Mouse (Mus musculus): ENCODE results near the gene Gm6217. TPM values are rescaled to one million over a fixed set of nuclear protein-coding genes. Genes with fewer than 3 reads are reported as not detected.
"Not testable (repeated sequence)": the region's sequence is repeated elsewhere in the genome, so short reads cannot be mapped to it uniquely, and the experiment has no call there.

Gene Gm6217
- polyA plus RNA-seq (2015; fragmentation: Nextera tagmentation; extraction: Ambion mirVana): not detected in 2 replicates

DNA sequence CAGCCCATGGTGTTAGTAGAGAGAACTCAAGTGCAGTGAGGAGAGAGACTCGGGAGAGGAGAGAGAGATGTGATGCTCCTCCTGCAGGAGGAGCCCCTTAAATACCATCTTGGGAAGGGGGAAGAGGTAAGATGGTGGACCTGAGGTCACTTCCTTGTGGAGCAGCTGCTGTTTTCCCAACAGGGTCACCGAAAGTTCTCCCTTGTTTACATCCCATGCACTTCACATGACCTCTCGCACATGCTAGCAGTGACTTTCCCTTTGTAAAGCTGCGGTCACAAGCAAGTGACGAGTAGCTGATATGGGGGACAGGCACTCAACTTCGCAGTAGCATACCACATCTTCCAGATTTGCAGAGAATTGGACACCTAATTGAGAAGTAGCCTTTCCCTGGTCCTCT, at the start of gene Gm6217:
Gene Gm6217 (minus strand): TSS at position 74 of the 400 bp plus-strand sequence.
- H3K4me1 ChIP-seq; H3K9me3 ChIP-seq; H3K9ac ChIP-seq; H3K4me3 ChIP-seq (replicated peaks); H3K4me2 ChIP-seq; ATAC-seq (ENCODE audit: insufficient read depth, low FRiP score, low read depth); H3K27ac ChIP-seq; H3K36me3 ChIP-seq; H3K27me3 ChIP-seq (replicated peaks): not testable (repeated sequence)
- no CpG with 5 or more reads among the region's 6 CpGs for WGBS

DNA sequence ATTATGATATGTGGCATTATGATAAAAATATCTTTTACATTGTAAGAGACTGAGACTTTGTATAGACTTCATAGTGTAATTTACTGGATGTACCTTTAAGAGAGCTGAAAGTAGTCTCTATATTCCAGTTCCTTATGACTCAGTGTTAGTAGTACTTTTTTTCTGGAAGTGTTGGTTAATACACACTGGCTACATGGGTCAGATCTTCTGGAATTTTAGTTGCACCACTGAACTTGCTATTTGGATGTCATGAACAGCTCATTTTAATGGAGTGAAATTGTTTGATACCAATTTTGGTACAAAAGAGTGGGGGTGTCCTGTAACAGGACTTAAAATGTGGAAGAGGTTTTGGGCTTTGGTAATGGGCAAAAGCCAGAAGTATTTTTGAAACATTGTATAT, 46.6 kb upstream of the Gm6217 start:
- no peak overlapping the region for H3K9ac ChIP-seq
- no peaks in the 10 kb centered on the region for H3K27me3 ChIP-seq (replicated peaks)
- no peak for ATAC-seq (ENCODE audit: insufficient read depth, low FRiP score, low read depth)
- H3K27ac ChIP-seq: no peak overlapping the region
- no peaks in the 10 kb centered on the region for H3K36me3 ChIP-seq
- H3K4me3 ChIP-seq (replicated peaks): no peak overlapping the region
- no peaks in the 10 kb centered on the region for H3K4me1 ChIP-seq
- H3K4me2 ChIP-seq: no peak overlapping the region
- H3K9me3 ChIP-seq: no peaks in the 10 kb centered on the region

DNA sequence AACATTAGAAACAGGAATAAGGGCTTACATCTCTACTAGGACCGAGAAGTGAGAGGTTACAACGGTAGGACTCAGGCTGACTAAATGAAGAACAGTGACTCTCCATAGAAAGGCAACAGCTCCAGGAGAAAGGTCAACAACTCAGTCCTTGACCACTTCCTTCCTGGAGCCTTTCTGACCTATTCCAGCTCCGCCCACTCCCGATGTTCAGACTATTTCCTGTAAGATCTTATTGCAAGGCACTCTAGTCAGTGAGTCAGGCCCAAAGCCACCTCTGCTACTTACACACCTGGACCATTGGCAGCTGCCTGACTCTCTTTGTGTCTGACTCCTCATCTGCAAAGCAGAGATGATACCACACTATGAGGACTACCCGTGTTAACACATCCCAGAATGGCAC, 44.6 kb upstream of the Gm6217 start:
- Histone ChIP-seq H3K4me1 (no peaks in the 10 kb centered on the region), H3K4me3 (replicated peaks) (no peak overlapping the region), H3K36me3 (no peaks in the 10 kb centered on the region), H3K27me3 (replicated peaks) (no peaks in the 10 kb centered on the region), H3K27ac (no peak overlapping the region), H3K9ac (no peak overlapping the region), H3K4me2 (no peak overlapping the region), H3K9me3 (no peaks in the 10 kb centered on the region)
- ATAC-seq (ENCODE audit: insufficient read depth, low FRiP score, low read depth): no peak
- WGBS: 81% methylated on average over 5 of the region's 5 CpGs

DNA sequence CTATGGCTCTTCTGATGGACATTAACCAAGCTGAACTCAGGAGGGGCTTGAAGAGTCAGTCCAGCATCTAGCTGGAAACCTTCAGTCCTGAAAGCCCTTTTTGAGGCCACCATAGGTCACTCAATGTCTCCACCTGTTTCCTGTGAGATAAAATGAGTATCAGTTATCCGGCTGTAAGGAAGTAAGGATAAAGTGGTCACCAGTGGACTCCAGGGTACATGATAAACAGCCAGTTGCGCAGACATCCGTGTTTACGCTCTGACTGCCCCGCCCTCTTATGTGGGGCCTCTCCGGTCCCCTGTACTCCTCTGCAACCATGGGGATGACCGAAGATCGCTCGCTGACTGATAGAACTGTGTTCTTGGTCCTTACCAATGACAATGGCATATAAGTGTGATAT, 43.1 kb upstream of the Gm6217 start:
- ATAC-seq (ENCODE audit: insufficient read depth, low FRiP score, low read depth): no peak
- H3K9ac ChIP-seq: no peak overlapping the region
- no peaks in the 10 kb centered on the region for H3K4me1 ChIP-seq
- no peaks in the 10 kb centered on the region for H3K36me3 ChIP-seq
- H3K4me3 ChIP-seq (replicated peaks): no peak overlapping the region
- no peak overlapping the region for H3K4me2 ChIP-seq
- no peak overlapping the region for H3K27ac ChIP-seq
- no peaks in the 10 kb centered on the region for H3K9me3 ChIP-seq
- no peaks in the 10 kb centered on the region for H3K27me3 ChIP-seq (replicated peaks)
- WGBS: 64% methylated on average over 9 of the region's 9 CpGs

DNA sequence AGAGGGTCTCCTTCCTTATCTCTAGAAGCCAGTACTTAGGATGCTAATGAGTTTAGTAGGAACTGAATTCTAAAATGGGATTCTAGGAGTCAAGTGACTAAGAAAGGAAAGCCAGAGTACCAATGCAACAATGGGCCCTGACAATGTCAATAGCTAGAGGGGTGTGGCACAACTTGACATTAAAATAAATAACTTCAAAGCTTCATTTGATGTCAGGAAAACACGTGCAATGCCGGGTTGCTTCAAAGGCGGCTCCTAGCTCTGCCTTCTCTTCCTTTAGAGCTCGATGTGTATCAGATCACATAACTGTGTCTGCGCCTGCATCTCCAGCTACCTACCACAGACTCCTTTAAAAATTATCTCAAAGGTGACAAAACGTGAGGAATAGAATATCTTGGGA, 42.7 kb upstream of the Gm6217 start:
- ATAC-seq (ENCODE audit: insufficient read depth, low FRiP score, low read depth): no peak

DNA sequence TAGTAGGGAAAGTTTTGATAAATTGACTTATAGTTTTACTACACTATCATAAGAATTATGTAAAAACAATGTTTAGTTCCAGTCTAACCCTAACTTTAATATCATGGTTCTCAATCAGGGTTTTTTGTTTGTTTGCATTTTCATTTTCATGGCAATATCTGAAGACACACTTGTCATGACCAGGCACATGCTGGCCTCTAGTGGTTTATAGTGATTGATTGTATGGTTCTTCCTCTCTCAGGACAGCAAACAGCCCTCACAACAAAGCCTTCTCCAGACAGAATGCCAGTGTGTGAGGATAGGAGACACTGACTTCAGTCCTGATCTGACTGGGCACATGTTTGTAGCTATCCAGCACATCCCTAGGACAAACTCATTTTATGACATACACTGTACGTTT, 42.0 kb upstream of the Gm6217 start:
- no peak overlapping the region for H3K27ac ChIP-seq
- no peak overlapping the region for H3K4me2 ChIP-seq
- H3K4me1 ChIP-seq: no peaks in the 10 kb centered on the region
- no peak for ATAC-seq (ENCODE audit: insufficient read depth, low FRiP score, low read depth)
- no peaks in the 10 kb centered on the region for H3K27me3 ChIP-seq (replicated peaks)
- H3K9me3 ChIP-seq: no peaks in the 10 kb centered on the region
- H3K36me3 ChIP-seq: no peaks in the 10 kb centered on the region
- H3K4me3 ChIP-seq (replicated peaks): no peak overlapping the region
- H3K9ac ChIP-seq: no peak overlapping the region
- WGBS: 78% methylated on average over 1 of the region's 1 CpGs

More for the DNA sequence above, 42.7 kb upstream of the Gm6217 start:
- WGBS: 60% methylated on average over 6 of the region's 6 CpGs
- no peaks in the 10 kb centered on the region for H3K9me3 ChIP-seq
- H3K4me2 ChIP-seq: no peak overlapping the region
- no peaks in the 10 kb centered on the region for H3K36me3 ChIP-seq
- H3K9ac ChIP-seq: no peak overlapping the region
- no peak overlapping the region for H3K4me3 ChIP-seq (replicated peaks)
- H3K27me3 ChIP-seq (replicated peaks): no peaks in the 10 kb centered on the region
- no peak overlapping the region for H3K27ac ChIP-seq
- no peaks in the 10 kb centered on the region for H3K4me1 ChIP-seq

DNA sequence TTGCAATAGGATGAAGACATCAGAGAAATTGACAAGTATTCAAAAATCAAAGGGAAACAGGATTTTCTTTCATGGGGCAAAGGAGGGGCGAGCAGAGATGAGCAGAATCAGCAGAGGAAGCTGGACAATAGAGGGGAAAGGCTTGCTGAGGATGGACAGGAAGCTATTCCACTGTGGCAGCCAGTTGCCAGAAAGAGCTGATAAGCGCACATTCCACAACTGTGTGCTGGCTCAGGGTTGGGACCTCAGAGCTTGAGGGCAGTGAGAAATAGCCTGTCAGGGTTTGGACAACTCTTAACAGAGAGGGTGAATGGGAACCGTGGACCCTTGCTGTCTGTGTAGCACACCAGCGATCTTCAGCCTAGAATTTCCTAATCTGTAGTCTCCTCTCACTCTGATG, 40.8 kb upstream of the Gm6217 start:
- H3K4me1 ChIP-seq: no peaks in the 10 kb centered on the region
- ATAC-seq (ENCODE audit: insufficient read depth, low FRiP score, low read depth): no peak; the same call in 1 of the 2 replicates
- H3K27ac ChIP-seq: no peak overlapping the region
- H3K4me2 ChIP-seq: no peak overlapping the region
- WGBS: 25% methylated on average over 4 of the region's 4 CpGs
- H3K9me3 ChIP-seq: no peaks in the 10 kb centered on the region
- no peak overlapping the region for H3K9ac ChIP-seq
- H3K4me3 ChIP-seq (replicated peaks): no peak overlapping the region
- no peaks in the 10 kb centered on the region for H3K27me3 ChIP-seq (replicated peaks)
- no peaks in the 10 kb centered on the region for H3K36me3 ChIP-seq

DNA sequence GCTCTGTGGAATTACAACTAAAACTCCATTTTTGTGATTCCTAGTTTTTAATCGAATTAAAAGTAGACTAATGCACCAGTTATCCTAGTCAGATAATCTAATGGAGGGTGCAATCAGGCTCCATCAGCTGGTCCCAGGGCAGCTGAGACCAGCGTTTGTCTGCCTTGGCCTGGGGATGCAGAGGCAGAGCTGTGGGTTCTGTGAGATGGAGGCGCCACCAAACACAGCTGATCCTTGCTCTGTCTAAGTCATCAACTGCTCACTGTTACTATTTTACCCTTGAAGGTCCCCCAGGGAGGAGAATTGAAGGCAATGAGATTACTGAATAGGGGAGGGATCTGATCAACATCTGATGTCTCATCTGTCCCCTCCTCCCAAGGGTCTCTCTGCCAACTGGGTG, 35.2 kb upstream of the Gm6217 start:
- no peak overlapping the region for H3K4me3 ChIP-seq (replicated peaks)
- H3K4me2 ChIP-seq: no peak overlapping the region
- no peak for ATAC-seq (ENCODE audit: insufficient read depth, low FRiP score, low read depth)
- 60% methylated on average over 3 of the region's 3 CpGs for WGBS
- no peak overlapping the region for H3K9ac ChIP-seq
- no peaks in the 10 kb centered on the region for H3K36me3 ChIP-seq
- no peaks in the 10 kb centered on the region for H3K9me3 ChIP-seq
- H3K27me3 ChIP-seq (replicated peaks): no peaks in the 10 kb centered on the region
- H3K27ac ChIP-seq: no peak overlapping the region
- no peaks in the 10 kb centered on the region for H3K4me1 ChIP-seq

DNA sequence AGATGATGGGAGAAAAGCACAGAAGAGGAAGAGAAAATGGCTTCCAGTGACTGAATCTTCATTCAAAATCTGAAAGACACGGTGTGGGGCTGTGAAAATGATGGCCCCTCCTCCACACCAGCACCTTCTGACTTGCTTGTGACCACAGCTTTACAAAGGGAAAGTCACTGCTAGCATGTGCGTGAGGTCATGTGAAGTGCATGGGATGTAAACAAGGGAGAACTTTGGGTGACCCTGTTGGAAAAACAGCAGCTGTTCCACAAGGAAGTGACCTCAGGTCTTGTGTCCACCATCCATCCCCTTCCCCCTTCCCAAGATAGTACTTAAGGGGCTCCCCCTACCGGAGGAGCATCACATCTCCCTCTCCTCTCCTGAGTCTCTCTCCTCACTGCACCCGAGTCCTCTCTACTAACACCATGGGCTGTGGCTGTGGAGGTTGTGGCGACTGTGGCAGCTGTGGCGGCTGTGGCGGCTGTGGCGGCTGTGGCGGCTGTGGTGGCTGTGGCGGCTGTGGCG, 28.7 kb upstream of the Gm6217 start, which contains the start of gene Gm47955:
Gene Gm47955 (plus strand): TSS at position 417 of the 516 bp plus-strand sequence.
- H3K4me2 ChIP-seq: no peak within 1 kb of the TSS
- WGBS: 78% methylated on average over 11 of the region's 11 CpGs
- no peaks in the 10 kb centered on the region for H3K36me3 ChIP-seq
- H3K27ac ChIP-seq: no peak within 1 kb of the TSS
- ATAC-seq (ENCODE audit: insufficient read depth, low FRiP score, low read depth): no peak
- no peaks in the 10 kb centered on the region for H3K9me3 ChIP-seq
- H3K27me3 ChIP-seq (replicated peaks): no peaks in the 10 kb centered on the region
- no peak within 1 kb of the TSS for H3K9ac ChIP-seq
- no peaks in the 10 kb centered on the region for H3K4me1 ChIP-seq
- H3K4me3 ChIP-seq (replicated peaks): no peak within 1 kb of the TSS

DNA sequence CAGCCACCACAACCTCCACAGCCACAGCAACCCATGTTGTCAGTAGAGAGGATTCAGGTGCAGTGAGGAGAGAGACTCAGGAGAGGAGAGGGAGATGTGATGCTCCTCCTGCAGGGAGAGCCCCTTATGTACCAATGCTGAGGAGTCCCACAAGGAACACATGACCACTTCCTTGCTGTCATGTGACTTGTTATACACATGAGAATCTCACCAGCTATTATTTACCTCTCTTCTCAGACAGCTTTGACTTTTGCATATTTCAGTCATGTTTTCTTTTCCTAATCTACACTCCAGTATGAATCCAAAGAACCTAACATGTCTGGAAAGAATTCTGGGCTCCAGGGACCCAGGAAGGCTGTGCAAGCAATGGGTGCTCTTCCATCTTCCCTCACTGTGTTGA, 24.7 kb upstream of the Gm6217 start, which contains the start of gene Gm7544:
Gene Gm7544 (minus strand): TSS at position 101 of the 400 bp plus-strand sequence.
- not testable (repeated sequence) for ATAC-seq (ENCODE audit: insufficient read depth, low FRiP score, low read depth); H3K4me3 ChIP-seq (replicated peaks); H3K9ac ChIP-seq

DNA sequence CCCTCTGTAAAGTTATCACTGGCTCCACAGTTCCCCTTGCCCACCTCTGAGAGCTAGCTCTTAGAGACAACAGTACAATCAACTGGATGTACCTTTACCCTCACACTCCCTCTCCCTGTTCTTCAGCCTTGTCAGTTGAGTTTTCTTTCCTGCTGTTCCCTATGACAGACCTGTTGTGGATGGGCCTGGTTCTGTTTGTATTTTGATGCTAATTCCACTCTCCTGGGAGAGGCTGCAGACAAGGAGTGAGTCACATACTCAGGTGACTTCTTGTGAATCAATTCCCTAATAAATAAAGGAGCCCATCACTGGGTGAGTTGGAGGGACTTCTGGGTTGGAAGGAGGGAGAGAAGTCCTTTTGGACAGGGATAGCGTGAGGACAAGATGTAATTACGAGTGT, 17.4 kb upstream of the Gm6217 start:
- Histone ChIP-seq H3K4me1 (no peaks in the 10 kb centered on the region), H3K27me3 (replicated peaks) (no peaks in the 10 kb centered on the region), H3K27ac (no peak overlapping the region), H3K9me3 (no peaks in the 10 kb centered on the region), H3K36me3 (no peaks in the 10 kb centered on the region), H3K4me2 (no peak overlapping the region), H3K9ac (no peak overlapping the region), H3K4me3 (replicated peaks) (no peak overlapping the region)
- 88% methylated on average over 2 of the region's 2 CpGs for WGBS
- ATAC-seq (ENCODE audit: insufficient read depth, low FRiP score, low read depth): no peak

More for the DNA sequence above, 24.7 kb upstream of the Gm6217 start, which contains the start of gene Gm7544:
- H3K4me2 ChIP-seq; H3K27ac ChIP-seq; H3K27me3 ChIP-seq (replicated peaks); H3K36me3 ChIP-seq; H3K9me3 ChIP-seq; H3K4me1 ChIP-seq: not testable (repeated sequence)

DNA sequence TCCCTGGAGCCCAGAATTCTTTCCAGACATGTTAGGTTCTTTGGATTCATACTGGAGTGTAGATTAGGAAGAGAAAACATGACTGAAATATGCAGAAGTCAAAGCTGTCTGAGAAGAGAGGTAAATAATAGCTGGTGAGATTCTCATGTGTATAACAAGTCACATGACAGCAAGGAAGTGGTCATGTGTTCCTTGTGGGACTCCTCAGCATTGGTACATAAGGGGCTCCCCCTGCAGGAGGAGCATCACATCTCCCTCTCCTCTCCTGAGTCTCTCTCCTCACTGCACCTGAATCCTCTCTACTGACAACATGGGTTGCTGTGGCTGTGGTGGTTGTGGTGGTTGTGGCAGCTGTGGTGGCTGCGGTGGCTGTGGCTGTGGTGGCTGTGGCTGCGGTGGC, 14.8 kb upstream of the Gm6217 start:
- not testable (repeated sequence) for H3K4me3 ChIP-seq (replicated peaks); H3K4me1 ChIP-seq; H3K36me3 ChIP-seq; H3K9me3 ChIP-seq; ATAC-seq (ENCODE audit: insufficient read depth, low FRiP score, low read depth); H3K27me3 ChIP-seq (replicated peaks); H3K9ac ChIP-seq; H3K27ac ChIP-seq; H3K4me2 ChIP-seq
- WGBS: 100% methylated on average over 1 of the region's 2 CpGs

DNA sequence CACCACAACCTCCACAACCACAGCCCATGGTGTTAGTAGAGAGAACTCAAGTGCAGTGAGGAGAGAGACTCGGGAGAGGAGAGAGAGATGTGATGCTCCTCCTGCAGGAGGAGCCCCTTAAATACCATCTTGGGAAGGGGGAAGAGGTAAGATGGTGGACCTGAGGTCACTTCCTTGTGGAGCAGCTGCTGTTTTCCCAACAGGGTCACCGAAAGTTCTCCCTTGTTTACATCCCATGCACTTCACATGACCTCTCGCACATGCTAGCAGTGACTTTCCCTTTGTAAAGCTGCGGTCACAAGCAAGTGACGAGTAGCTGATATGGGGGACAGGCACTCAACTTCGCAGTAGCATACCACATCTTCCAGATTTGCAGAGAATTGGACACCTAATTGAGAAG, 12.1 kb upstream of the Gm6217 start, which contains the start of gene A030003K21Rik:
Gene A030003K21Rik (minus strand): TSS at position 94 of the 400 bp plus-strand sequence.
- H3K9ac ChIP-seq; ATAC-seq (ENCODE audit: insufficient read depth, low FRiP score, low read depth); H3K4me1 ChIP-seq; H3K27me3 ChIP-seq (replicated peaks); H3K4me2 ChIP-seq; H3K27ac ChIP-seq; H3K4me3 ChIP-seq (replicated peaks); H3K9me3 ChIP-seq; H3K36me3 ChIP-seq: not testable (repeated sequence)
- WGBS: no CpG with 5 or more reads among the region's 6 CpGs

All from stomach, embryonic 15.5 days (tissue).